Mouse (Mus musculus) adrenal gland, postnatal 36 days (tissue): ENCODE data around the gene F13a1. TPM values are rescaled to one million over a fixed set of nuclear protein-coding genes. Genes with fewer than 3 reads are reported as not detected.
A peak's percentile ranks its signal among the peaks of the same experiment; 100 is the strongest.

Experiments
- DNase-seq, 2 experiments: peaks; one replicate each; pipeline ENCODE4 v3.0.0; 2021; ENCODE audit warnings: mixed read lengths in 1 of 2
- long read RNA-seq, 2 experiments: library from polyadenylated mRNA; stranded (forward); transcript quantifications; one replicate each; pipeline ENCODE4 v2.0.0; 2021; ENCODE audit warnings: borderline sequencing depth in 2 of 2
- total RNA-seq, 2 experiments: library from RNA; stranded (reverse); gene quantifications; 2 replicates each; pipeline ENCODE4 v1.2.3; 2021

The F13a1 gene
- 10 to 100 TPM in 1 of 2 experiments, 1 to 10 TPM in 1; 9.6 to 17.7 TPM for total RNA-seq
- long read RNA-seq, experiment 1, partial matches to known transcripts: 2 of 4 reads
- long read RNA-seq, experiment 1, other reads (novel, unspliced or antisense): 2 of 4 reads
- long read RNA-seq, experiment 2, partial matches to known transcripts: 0 of 3 reads
- long read RNA-seq, experiment 2, other reads (novel, unspliced or antisense): 1 of 3 reads

DNA sequence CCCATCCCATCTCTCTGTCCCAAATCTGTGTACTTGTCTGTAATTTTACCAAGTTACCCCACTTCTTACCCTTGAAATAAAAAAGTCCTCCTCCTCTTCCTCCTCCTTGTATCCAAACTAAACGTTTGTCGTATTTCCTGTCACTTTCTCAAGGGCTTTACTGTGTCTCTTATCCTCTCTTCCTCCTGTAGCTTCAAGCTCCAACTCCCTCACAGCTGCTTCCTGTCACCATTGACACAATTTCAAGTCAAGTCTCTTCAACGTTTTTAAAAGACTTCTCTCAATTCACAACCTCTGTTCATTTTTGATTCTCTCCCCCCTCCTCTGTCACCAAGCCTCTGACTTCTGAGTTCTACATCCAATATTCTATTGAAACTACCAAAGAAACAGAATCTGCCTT, at the start of gene F13a1:
F13a1 (minus strand) TSS at position 119 of the 400 bp plus-strand sequence.
- DNase-seq: no peak

GRCm38 (mm10) chr13:37091620-37092019, 41.6 kb upstream of the F13a1 start:
- no peak for DNase-seq

GRCm38 (mm10) chr13:37089104-37089503, 39.1 kb upstream of the F13a1 start:
- DNase-seq: no peak

- no peak for DNase-seq
Measured at GRCm38 (mm10) chr13:37081506-37082241, 31.6 kb upstream of the F13a1 start.

- no peak for DNase-seq
Measured at GRCm38 (mm10) chr13:37071390-37071789, 21.3 kb upstream of the F13a1 start.

DNA sequence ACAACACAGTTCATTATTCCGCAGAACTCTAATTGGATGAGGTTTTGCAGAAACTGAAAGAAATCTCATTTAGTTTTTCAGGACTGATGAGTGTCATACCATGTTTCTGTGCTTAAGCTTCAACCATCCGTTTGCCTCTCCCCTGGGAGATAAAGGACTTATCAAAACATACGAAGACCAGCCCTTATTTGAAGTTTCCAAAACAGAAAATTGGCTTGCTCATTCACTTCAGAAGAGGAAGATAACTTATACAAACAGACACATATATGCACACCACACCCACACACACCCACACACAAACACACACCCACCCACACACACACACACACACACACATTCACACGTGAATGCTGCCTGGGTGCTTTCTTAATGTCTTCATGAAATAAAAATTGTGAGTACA, 20.8 kb upstream of the F13a1 start:
- DNase-seq: no peak

DNA sequence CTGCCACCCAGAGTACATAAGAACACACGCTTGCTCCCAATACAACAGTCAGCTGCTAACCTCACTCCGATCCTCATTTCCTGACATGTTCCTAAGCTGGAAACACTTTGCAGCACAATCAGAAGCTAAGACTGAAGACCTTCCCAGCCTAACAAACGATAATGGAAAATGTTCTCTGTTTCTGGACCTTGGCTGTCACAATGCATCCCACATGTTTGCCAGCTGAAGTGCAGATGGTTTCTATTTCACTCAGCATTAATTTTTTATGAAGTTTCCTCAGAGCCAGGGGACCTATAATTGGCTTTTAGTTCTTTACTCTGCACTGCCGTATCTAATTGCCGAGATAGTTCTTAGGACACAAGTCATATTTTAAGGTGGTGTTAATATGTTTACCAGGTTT, 10.8 kb upstream of the F13a1 start:
- DNase-seq: no peak

- peak in 1 of 2 experiments; percentile 3 for DNase-seq
Measured at GRCm38 (mm10) chr13:37056662-37057061, 6.6 kb upstream of the F13a1 start.

GRCm38 (mm10) chr13:37049631-37050030, 413 bp downstream of the F13a1 start:
- no peak for DNase-seq

GRCm38 (mm10) chr13:37049018-37049417, 1.0 kb downstream of the F13a1 start:
- DNase-seq: no peak

- peak; percentile 25 to 37 for DNase-seq
Measured at GRCm38 (mm10) chr13:37045005-37045404, 5.0 kb downstream of the F13a1 start.

GRCm38 (mm10) chr13:37034745-37035144, 15.3 kb downstream of the F13a1 start:
- DNase-seq: no peak

- no peak for DNase-seq
Measured at GRCm38 (mm10) chr13:37025996-37026579, 24.0 kb downstream of the F13a1 start.

DNA sequence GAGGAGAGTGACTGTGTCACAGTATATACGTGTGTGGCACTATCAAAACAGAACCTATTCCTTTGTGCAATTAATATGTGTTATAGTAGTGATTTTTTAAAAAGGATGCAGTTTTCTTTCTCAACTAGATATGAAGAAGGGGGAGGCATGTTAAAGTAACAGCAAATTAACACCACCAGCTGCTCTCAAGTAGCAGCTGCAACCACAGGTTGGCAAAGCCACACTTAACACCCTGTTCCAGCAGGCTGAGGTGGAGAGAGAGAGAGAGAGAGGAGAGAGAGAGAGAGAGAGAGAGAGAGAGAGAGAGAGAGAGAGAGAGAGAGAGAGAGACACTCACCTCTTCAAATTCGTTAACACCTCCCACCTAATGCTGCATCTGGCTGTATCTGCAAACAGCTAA, 28.5 kb downstream of the F13a1 start:
- DNase-seq: no peak

DNA sequence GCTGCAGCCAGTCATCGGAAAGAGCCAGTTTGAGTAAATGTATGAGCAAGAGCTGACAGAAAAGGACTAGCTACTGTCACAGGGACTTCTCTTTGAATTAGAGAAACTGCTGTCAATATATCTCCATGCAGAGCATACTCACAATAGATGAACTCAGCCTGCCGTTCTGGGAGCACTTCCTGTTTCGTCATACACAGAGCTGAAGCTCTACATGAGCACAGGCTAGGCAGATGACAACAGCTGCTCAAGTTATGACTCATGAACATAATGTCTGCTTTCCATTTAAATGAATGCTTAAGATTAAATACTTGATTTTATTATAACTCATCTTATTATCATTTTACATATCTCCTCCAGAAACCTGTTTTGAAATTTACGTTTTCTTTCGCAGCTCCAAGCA, 39.3 kb downstream of the F13a1 start:
- DNase-seq: no peak

DNA sequence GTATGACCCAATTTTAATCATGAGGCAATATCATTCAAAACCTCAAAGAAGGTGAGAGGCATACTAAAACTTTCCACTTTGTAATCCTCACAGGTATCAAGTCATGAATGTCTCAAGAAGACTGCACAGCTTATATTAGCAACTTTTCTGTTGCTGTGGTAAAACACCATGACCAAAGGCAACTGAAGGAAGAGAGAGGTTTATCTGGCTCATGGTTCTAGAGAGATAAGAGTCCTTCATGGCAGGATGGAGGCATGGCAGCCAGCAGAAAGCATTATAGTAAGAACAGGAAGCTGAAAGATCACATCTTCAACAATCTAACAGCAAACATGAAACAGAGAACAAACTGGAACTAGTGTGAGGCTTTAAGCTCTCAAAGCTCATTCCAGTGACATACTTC, 43.8 kb downstream of the F13a1 start:
- no peak for DNase-seq

GRCm38 (mm10) chr13:36999210-36999705, 50.8 kb downstream of the F13a1 start:
- DNase-seq: peak in 1 of 2 experiments; percentile 12

- no peak for DNase-seq
Measured at GRCm38 (mm10) chr13:36993593-36993992, 56.5 kb downstream of the F13a1 start.

- no peak for DNase-seq
Measured at GRCm38 (mm10) chr13:36988392-36988791, 61.7 kb downstream of the F13a1 start.

DNA sequence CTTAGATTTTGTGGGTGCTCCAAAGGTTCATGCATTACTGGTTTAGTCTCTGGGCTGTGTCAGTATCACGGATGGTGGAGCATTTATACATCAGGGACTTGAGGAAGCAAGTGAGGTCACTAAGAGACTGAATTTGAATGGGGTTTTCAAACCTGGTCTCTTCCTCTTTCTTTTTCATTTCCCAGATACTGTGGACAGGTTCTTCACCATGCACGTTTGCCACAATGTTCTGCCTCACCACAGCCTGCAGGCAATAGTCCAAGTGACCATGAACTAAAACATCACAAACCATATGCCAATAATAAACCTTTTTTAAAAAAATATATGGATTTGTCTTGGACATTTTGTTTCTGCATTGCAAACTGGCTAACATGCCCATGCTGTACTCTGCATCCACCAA, 77.0 kb downstream of the F13a1 start:
- DNase-seq: no peak

DNA sequence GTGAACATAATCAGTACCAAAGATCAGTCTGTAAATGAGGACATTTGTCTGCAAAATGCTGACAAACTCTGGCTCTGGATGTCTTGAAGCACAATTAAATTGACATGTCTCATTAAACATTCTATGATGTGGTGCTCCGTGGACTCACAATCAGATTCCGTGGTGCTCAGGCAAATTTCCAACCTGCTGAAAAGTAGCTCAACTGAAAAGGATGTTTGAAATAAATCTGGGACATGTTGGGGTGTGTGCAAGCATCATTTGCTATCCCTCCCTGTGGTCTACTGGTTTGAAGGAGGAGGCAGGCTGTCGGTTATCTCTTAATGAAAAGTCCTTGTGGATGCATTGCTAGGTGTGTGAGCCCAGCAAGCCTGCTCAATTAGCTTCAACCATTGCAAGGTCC, 77.8 kb downstream of the F13a1 start:
- no peak for DNase-seq

- DNase-seq: peak; percentile 31 to 44
Measured at GRCm38 (mm10) chr13:36962926-36963325, 87.1 kb downstream of the F13a1 start.

DNA sequence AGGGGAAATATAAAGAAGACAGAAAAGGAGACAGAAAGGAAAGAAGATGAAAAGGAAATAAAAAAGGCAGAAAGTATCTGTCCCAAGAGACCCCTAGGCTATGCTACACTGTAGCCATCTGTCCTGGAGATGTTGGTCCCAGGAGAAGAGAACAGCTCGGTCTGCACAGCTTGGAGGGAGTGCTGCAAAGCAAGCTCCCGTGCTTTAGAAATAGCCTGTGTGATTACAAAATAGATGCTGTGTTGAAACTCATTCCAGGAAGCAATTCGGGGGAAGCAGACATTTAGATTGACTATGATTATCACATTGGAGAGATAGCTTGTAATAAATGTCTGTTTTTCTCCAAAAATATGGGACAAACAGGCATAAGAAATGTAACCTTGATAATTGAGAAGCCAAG, 91.0 kb downstream of the F13a1 start:
- peak in 1 of 2 experiments; percentile 8 for DNase-seq
